Mouse (Mus musculus) MEL (cell line): ENCODE data around the gene Klf15. TPM values are rescaled to one million over a fixed set of nuclear protein-coding genes. Genes with fewer than 3 reads are reported as not detected.

ENCODE experiments used
- DNase-seq: peaks from one replicate; pipeline ENCODE4 v3.0.0; 2011; ENCODE audit warnings: low read depth, low spot score
- H3K27ac ChIP-seq: 2 replicates; pipeline ENCODE4 v1.5.1; 2012; ENCODE audit warnings: low read depth, mild to moderate bottlenecking, control low read depth, low read length, moderate library complexity; ENCODE audit not compliant: control insufficient read depth
- H3K27me3 ChIP-seq, 2 experiments: fragments of 150-350 bp in 1 of 2; sonication (generic) in 1 of 2; 2 replicates each; pipeline ENCODE4 v1.6.1; 2012; ENCODE audit warnings: low read length in 2 of 2, mild to moderate bottlenecking in 2 of 2, improper control_type of control experiment in 1 of 2, moderate library complexity in 1 of 2; ENCODE audit not compliant: insufficient read depth in 2 of 2, control insufficient read depth in 1 of 2
- H3K36me3 ChIP-seq, 2 experiments: 2 replicates each; pipeline ENCODE4 v1.6.1; 2012 to 2014; ENCODE audit warnings: low read length in 2 of 2, improper control_type of control experiment in 1 of 2, inconsistent platforms in 1 of 2, mild to moderate bottlenecking in 1 of 2; ENCODE audit not compliant: insufficient read depth in 2 of 2, control insufficient read depth in 1 of 2
- H3K4me1 ChIP-seq, 2 experiments: fragments of 150-350 bp in 1 of 2; sonication (generic) in 1 of 2; 2 replicates each; pipeline ENCODE4 v1.6.1; 2012; ENCODE audit warnings: low read length in 2 of 2, improper control_type of control experiment in 1 of 2, mild to moderate bottlenecking in 1 of 2; ENCODE audit not compliant: insufficient read depth in 2 of 2, control insufficient read depth in 1 of 2
- H3K4me3 ChIP-seq, 2 experiments: fragments of 150-350 bp in 1 of 2; sonication (generic) in 1 of 2; 2 replicates each; pipeline ENCODE4 v1.5.1; 2012; ENCODE audit warnings: low read depth in 2 of 2, low read length in 2 of 2, mild to moderate bottlenecking in 2 of 2, moderate library complexity in 2 of 2, control low read depth in 1 of 2, improper control_type of control experiment in 1 of 2; ENCODE audit not compliant: control insufficient read depth in 1 of 2, insufficient read depth in 1 of 2
- H3K79me2 ChIP-seq: 2 replicates; pipeline ENCODE4 v1.6.1; 2012; ENCODE audit warnings: mild to moderate bottlenecking, low read length, moderate library complexity; ENCODE audit not compliant: control insufficient read depth, poor library complexity, insufficient read depth
- H3K9ac ChIP-seq: 2 replicates; pipeline ENCODE4 v1.6.1; 2012; ENCODE audit warnings: low read depth, mild to moderate bottlenecking, control low read depth, low read length, moderate library complexity; ENCODE audit not compliant: control insufficient read depth, poor library complexity, severe bottlenecking
- H3K9me3 ChIP-seq: fragments of 150-350 bp; sonication (generic); replicated peaks from 2 replicates; pipeline ENCODE4 v1.6.1; 2012; ENCODE audit warnings: mild to moderate bottlenecking, low read length, improper control_type of control experiment, moderate library complexity; ENCODE audit not compliant: insufficient read depth
- CHD1 ChIP-seq: IDR thresholded peaks from 2 replicates; pipeline ENCODE4 v1.6.1; 2012; ENCODE audit warnings: low read depth, mild to moderate bottlenecking, inconsistent platforms, low read length, improper control_type of control experiment
- MAFK ChIP-seq: IDR thresholded peaks from 2 replicates; pipeline ENCODE4 v1.6.1; 2011; ENCODE audit warnings: low read depth, mild to moderate bottlenecking, low read length, improper control_type of control experiment, borderline replicate concordance
- MXI1 ChIP-seq: IDR thresholded peaks from 2 replicates; pipeline ENCODE4 v1.6.1; 2011; ENCODE audit warnings: mild to moderate bottlenecking, low read depth, low read length, improper control_type of control experiment
- MYB ChIP-seq: IDR thresholded peaks from 2 replicates; pipeline ENCODE4 v1.6.1; 2011; ENCODE audit warnings: mild to moderate bottlenecking, low read depth, low read length, improper control_type of control experiment
- RAD21 ChIP-seq: IDR thresholded peaks from 2 replicates; pipeline ENCODE4 v1.6.1; 2011; ENCODE audit warnings: mild to moderate bottlenecking, low read depth, low read length, improper control_type of control experiment
- RCOR1 ChIP-seq: IDR thresholded peaks from 2 replicates; pipeline ENCODE4 v1.6.1; 2012; ENCODE audit warnings: low read depth, mild to moderate bottlenecking, inconsistent platforms, low read length, improper control_type of control experiment
- SMC3 ChIP-seq: IDR thresholded peaks from 2 replicates; pipeline ENCODE4 v1.6.1; 2011; ENCODE audit warnings: low read depth, low read length, improper control_type of control experiment
- TAL1 ChIP-seq: IDR thresholded peaks from 2 replicates; pipeline ENCODE4 v1.6.1; 2012; ENCODE audit warnings: mild to moderate bottlenecking, inconsistent platforms, low read length, moderate library complexity, mixed read lengths
- UBTF ChIP-seq: IDR thresholded peaks from 2 replicates; pipeline ENCODE4 v1.6.1; 2012; ENCODE audit warnings: low read depth, mild to moderate bottlenecking, inconsistent platforms, low read length, improper control_type of control experiment, moderate library complexity, borderline replicate concordance; ENCODE audit not compliant: insufficient read depth
- USF1 ChIP-seq: IDR thresholded peaks from 2 replicates; pipeline ENCODE4 v1.6.1; 2014; ENCODE audit warnings: low read depth, mild to moderate bottlenecking, inconsistent platforms, low read length, improper control_type of control experiment, moderate library complexity
- ZC3H11A ChIP-seq: IDR thresholded peaks from 2 replicates; pipeline ENCODE4 v1.6.1; 2012; ENCODE audit warnings: low read depth, mild to moderate bottlenecking, inconsistent platforms, low read length, improper control_type of control experiment
- ZMIZ1 ChIP-seq: IDR thresholded peaks from 2 replicates; pipeline ENCODE4 v1.6.1; 2012; ENCODE audit warnings: low read depth, mild to moderate bottlenecking, inconsistent platforms, low read length, improper control_type of control experiment, moderate library complexity
- polyA plus RNA-seq, 2 experiments: library from polyadenylated mRNA; stranded (reverse) in 1 of 2; unstranded in 1 of 2; fragments of >175 nt in 1 of 2; fragments of >200 nt in 1 of 2; gene quantifications; 2 replicates each; pipeline versions ENCODE4 v1.2.1 to v1.2.4; 2012; ENCODE audit warnings: low replicate concordance in 2 of 2, low read depth in 1 of 2; ENCODE audit not compliant: insufficient read length in 2 of 2, insufficient read depth in 1 of 2, missing spikeins in 1 of 2
- total RNA-seq: library from RNA; depleted of rRNA; stranded (reverse); fragments of 300-350 nt; gene quantifications from 2 replicates; pipeline ENCODE4 v1.2.3, GENCODE M21; 2012

Klf15 gene
- total and polyA plus RNA-seq, 3 experiments, result not detected

DNA sequence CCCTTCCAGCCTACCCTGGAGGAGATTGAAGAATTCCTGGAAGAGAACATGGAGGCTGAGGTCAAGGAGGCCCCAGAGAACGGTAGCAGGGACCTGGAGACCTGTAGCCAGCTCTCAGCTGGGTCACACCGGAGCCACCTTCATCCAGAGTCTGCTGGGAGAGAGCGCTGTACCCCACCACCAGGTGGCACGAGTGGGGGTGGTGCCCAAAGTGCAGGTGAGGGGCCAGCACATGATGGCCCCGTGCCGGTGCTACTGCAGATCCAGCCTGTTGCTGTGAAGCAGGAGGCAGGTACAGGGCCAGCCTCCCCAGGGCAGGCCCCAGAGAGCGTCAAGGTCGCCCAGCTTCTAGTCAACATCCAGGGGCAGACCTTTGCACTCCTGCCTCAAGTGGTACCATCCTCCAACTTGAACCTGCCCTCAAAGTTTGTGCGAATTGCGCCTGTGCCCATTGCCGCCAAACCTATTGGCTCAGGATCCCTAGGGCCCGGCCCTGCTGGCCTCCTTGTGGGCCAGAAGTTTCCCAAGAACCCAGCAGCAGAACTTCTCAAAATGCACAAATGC, 4.6 kb downstream of the Klf15 start:
- TF ChIP-seq UBTF, result no peak
- no peak overlapping the region for H3K4me3 ChIP-seq
- no peaks in the 10 kb centered on the region for H3K79me2 ChIP-seq
- no peaks in the 10 kb centered on the region for H3K4me1 ChIP-seq
- no peaks in the 10 kb centered on the region for H3K9me3 ChIP-seq
- no peak overlapping the region for H3K27ac ChIP-seq
- H3K9ac ChIP-seq, result no peak overlapping the region
- DNase-seq, result no peak
- no peaks in the 10 kb centered on the region for H3K36me3 ChIP-seq
- H3K27me3 ChIP-seq, result no peaks in the 10 kb centered on the region; a peak in 1 of 4 replicates

- Histone ChIP-seq H3K27ac (no peak overlapping the region), H3K9ac (no peak overlapping the region), H3K36me3 (no peaks in the 10 kb centered on the region), H3K4me3 (no peak overlapping the region), H3K27me3 (no peaks in the 10 kb centered on the region; a peak in 1 of 4 replicates), H3K79me2 (no peaks in the 10 kb centered on the region), H3K4me1 (no peaks in the 10 kb centered on the region), H3K9me3 (no peaks in the 10 kb centered on the region)
- DNase-seq, result no peak
- TF ChIP-seq USF1 (no peak), ZMIZ1 (no peak), TAL1 (no peak), MYB (no peak), CHD1 (no peak), ZC3H11A (no peak), RCOR1 (no peak)
Observed at GRCm38 (mm10) chr6:90468216-90468615, 5.8 kb downstream of the Klf15 start.

DNA sequence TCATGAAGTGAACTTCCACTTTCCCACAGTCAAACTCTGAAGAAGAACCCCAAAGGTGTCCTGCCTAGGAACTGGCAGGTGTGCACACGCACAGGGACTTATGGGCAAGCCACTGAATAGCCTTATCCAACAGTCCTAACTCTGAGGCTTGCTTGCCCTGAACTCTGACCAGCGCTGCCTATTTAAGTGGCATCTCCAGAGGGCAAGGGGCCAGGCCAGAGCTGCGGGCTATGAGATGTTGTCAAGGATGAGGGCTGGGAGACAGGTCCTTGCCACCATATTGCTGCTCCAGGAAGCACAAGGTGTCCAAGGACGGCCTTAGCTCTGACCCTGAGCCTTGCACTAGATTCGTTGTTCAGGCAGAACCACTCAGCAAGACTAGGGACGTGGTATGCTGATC, 6.7 kb downstream of the Klf15 start:
- TF ChIP-seq SMC3 (no peak), MXI1 (no peak), MAFK (no peak), TAL1 (no peak), ZC3H11A (no peak), RAD21 (no peak)
- TF ChIP-seq, all 39 proteins: peak for 0
- H3K9ac ChIP-seq, result no peak overlapping the region
- H3K36me3 ChIP-seq, result no peaks in the 10 kb centered on the region
- H3K4me1 ChIP-seq, result no peaks in the 10 kb centered on the region
- no peak for DNase-seq
- no peaks in the 10 kb centered on the region for H3K79me2 ChIP-seq
- H3K9me3 ChIP-seq, result no peaks in the 10 kb centered on the region
- no peak overlapping the region for H3K4me3 ChIP-seq
- no peaks in the 10 kb centered on the region; a peak in 1 of 4 replicates for H3K27me3 ChIP-seq
- H3K27ac ChIP-seq, result no peak overlapping the region
